Mouse (Mus musculus) kidney, embryonic 14.5 days (tissue): Measurements from ENCODE around the gene Musk. TPM values are rescaled to one million over a fixed set of nuclear protein-coding genes. Genes with fewer than 3 reads are reported as not detected.
A peak's percentile ranks its signal among the peaks of the same experiment; 100 is the strongest.

Experiments
- ATAC-seq: fragments of 200-750 bp; cut with Nextera tagmentation; 2 replicates; pipeline ENCODE4 v1.8.0; 2017; ENCODE audit warnings: moderate number of reproducible peaks, mild to moderate bottlenecking, moderate TSS enrichment, moderate library complexity; ENCODE audit not compliant: low FRiP score, low TSS enrichment
- H3K27ac ChIP-seq: fragments of 300-500 bp; sonication (generic); 2 replicates; pipeline ENCODE4 v1.5.1; 2014; ENCODE audit warnings: low read depth, mild to moderate bottlenecking, low read length, moderate library complexity, mixed read lengths
- H3K27me3 ChIP-seq: fragments of 300-500 bp; sonication (generic); 2 replicates; pipeline ENCODE4 v1.6.1; 2014; ENCODE audit warnings: mild to moderate bottlenecking, low read length; ENCODE audit not compliant: control insufficient read depth, insufficient read depth
- H3K36me3 ChIP-seq: fragments of 300-500 bp; sonication (generic); 2 replicates; pipeline ENCODE4 v1.6.1; 2014; ENCODE audit warnings: low read length, mixed read lengths; ENCODE audit not compliant: control insufficient read depth, insufficient read depth
- H3K4me1 ChIP-seq: fragments of 300-500 bp; sonication (generic); 2 replicates; pipeline ENCODE4 v1.6.1; 2014; ENCODE audit warnings: low read length, mixed read lengths; ENCODE audit not compliant: control insufficient read depth, insufficient read depth
- H3K4me2 ChIP-seq: fragments of 300-500 bp; sonication (generic); replicated peaks from 2 replicates; pipeline ENCODE4 v1.6.1; 2014; ENCODE audit warnings: low read depth, mild to moderate bottlenecking, low read length
- H3K4me3 ChIP-seq: fragments of 300-500 bp; sonication (generic); 2 replicates; pipeline ENCODE4 v1.5.1; 2014; ENCODE audit warnings: mild to moderate bottlenecking, low read length
- H3K9ac ChIP-seq: fragments of 300-500 bp; sonication (generic); 2 replicates; pipeline ENCODE4 v1.6.1; 2014; ENCODE audit warnings: low read depth, mild to moderate bottlenecking, low read length, moderate library complexity
- H3K9me3 ChIP-seq: fragments of 300-500 bp; sonication (generic); 2 replicates; pipeline ENCODE4 v1.6.1; 2016; ENCODE audit warnings: low read length; ENCODE audit not compliant: control insufficient read depth
- WGBS: fragments of 180-500 bp; shearing (Covaris S2); extraction: QIAGEN DNeasy Blood & Tissue Kit; methylation state at CpG from one replicate; pipeline ENCODE4 v1.1.7; 2014; 5-methylcytosine and 5-hydroxymethylcytosine counted together
- polyA plus RNA-seq: library from polyadenylated mRNA; unstranded; fragments of >200 nt; fragmentation: Nextera tagmentation; extraction: Ambion mirVana; gene quantifications from 2 replicates; pipeline ENCODE4 v1.2.1, GENCODE M21; 2014

Gene Musk
- polyA plus RNA-seq, 1 experiment from 2014 or later: 0.14 TPM

DNA sequence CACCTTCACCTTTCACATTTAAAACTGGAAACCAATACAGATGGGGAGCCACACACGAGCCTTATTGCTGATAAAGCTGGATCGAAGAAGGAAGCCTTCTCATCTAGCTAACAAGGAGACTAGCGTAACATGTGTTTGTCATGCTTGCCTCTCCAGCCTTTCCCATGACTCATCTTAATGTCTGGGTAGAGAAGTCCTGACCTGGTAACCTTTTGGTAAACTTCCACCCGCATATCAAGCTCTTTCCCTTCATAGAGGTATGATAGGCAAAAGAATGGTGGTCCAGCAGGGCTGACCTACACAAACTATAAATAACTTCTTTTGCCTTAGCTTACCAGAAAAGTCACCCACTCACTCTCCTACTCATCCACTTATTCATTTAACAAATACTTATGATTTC lies 44.3 kb downstream of the Musk start:
- no peaks in the 10 kb centered on the region for H3K9me3 ChIP-seq
- H3K27me3 ChIP-seq: no peaks in the 10 kb centered on the region
- WGBS: 87% methylated on average over 4 of the region's 4 CpGs
- no peaks in the 10 kb centered on the region for H3K4me1 ChIP-seq
- H3K27ac ChIP-seq: no peak overlapping the region
- no peak overlapping the region for H3K9ac ChIP-seq
- H3K36me3 ChIP-seq: no peaks in the 10 kb centered on the region
- H3K4me2 ChIP-seq: no peak overlapping the region
- H3K4me3 ChIP-seq: no peak overlapping the region
- no peak for ATAC-seq

DNA sequence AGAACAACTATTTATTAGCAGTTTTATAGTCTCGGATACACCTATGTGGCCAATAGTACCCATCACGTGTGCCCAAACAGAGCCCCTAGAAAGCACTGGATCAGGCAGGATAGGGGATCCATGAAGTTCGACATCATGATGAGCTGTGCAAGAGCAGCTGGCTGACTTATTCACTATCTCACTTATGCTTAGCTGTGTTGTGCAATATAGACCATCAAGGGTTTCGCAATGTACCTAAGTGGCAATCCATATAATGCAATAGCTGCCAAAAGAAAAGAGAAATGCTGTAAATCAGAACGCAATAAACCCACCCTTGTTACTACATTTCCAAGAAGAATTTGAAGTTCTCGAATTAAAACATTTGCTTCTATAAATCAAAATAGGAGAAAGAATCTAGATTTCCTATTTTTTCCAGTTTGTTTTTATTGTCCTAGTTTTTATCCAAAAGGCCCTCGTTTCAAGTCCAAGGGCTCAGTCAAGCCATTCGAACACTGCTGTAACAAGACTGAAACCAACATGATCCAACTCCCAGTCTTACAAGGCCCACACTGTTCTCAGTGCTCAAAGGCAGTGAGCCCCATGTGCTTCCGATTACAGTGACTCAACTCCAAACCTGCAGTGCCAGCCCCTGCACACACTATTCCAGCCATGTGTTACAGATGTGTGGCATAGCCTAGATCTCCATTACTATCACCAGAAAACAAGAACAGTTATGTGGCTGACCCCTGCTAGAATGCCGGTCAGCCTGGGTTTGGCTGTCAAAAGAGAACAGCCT lies 45.3 kb downstream of the Musk start:
- Histone ChIP-seq H3K27ac (no peak overlapping the region), H3K4me3 (no peak overlapping the region), H3K36me3 (no peaks in the 10 kb centered on the region), H3K9ac (no peak overlapping the region), H3K9me3 (no peaks in the 10 kb centered on the region), H3K4me1 (no peaks in the 10 kb centered on the region), H3K4me2 (no peak overlapping the region), H3K27me3 (no peaks in the 10 kb centered on the region)
- ATAC-seq: no peak
- 85% methylated on average over 10 of the region's 10 CpGs for WGBS

DNA sequence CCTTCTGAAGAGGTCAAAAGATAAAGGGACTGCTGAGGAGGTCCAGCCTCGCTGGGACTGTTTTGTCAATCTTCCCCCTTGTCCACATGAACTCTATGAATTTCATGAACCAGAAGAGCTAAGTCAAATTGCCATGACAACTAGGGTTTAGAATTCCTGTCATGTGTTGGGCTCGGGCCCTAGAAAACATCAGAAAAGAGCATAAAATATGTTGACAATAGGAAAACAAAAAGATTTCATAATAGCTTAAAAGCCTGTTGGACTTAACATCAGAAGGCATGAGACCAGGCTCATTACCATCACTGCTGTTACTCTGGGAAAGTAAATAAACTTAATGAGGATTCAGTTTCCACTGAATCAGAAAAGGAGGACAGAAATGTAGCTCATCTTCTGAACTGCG lies 46.6 kb downstream of the Musk start:
- H3K27ac ChIP-seq: no peak overlapping the region

GRCm38 (mm10) chr4:58336227-58336626 lies 50.5 kb downstream of the Musk start:
- no peaks in the 10 kb centered on the region for H3K27me3 ChIP-seq
- 81% methylated on average over 2 of the region's 2 CpGs for WGBS
- no peaks in the 10 kb centered on the region for H3K9me3 ChIP-seq
- H3K4me1 ChIP-seq: no peaks in the 10 kb centered on the region
- no peak overlapping the region for H3K4me2 ChIP-seq
- no peak overlapping the region for H3K27ac ChIP-seq
- no peak overlapping the region for H3K4me3 ChIP-seq
- no peaks in the 10 kb centered on the region for H3K36me3 ChIP-seq
- no peak for ATAC-seq
- no peak overlapping the region for H3K9ac ChIP-seq

More for the DNA sequence above, 46.6 kb downstream of the Musk start:
- Histone ChIP-seq H3K4me2 (no peak overlapping the region), H3K4me3 (no peak overlapping the region), H3K9ac (no peak overlapping the region), H3K36me3 (no peaks in the 10 kb centered on the region), H3K9me3 (no peaks in the 10 kb centered on the region), H3K27me3 (no peaks in the 10 kb centered on the region), H3K4me1 (no peaks in the 10 kb centered on the region)
- WGBS: 20% methylated on average over 3 of the region's 3 CpGs
- ATAC-seq: peak; percentile 60; the same call in 1 of the 2 replicates

GRCm38 (mm10) chr4:58339226-58339625 lies 53.5 kb downstream of the Musk start:
- Histone ChIP-seq H3K9ac (no peak overlapping the region), H3K36me3 (no peaks in the 10 kb centered on the region), H3K4me2 (no peak overlapping the region), H3K27ac (no peak overlapping the region), H3K4me1 (no peaks in the 10 kb centered on the region), H3K4me3 (no peak overlapping the region), H3K27me3 (no peaks in the 10 kb centered on the region), H3K9me3 (no peaks in the 10 kb centered on the region)
- 41% methylated on average over 3 of the region's 3 CpGs for WGBS
- no peak for ATAC-seq

DNA sequence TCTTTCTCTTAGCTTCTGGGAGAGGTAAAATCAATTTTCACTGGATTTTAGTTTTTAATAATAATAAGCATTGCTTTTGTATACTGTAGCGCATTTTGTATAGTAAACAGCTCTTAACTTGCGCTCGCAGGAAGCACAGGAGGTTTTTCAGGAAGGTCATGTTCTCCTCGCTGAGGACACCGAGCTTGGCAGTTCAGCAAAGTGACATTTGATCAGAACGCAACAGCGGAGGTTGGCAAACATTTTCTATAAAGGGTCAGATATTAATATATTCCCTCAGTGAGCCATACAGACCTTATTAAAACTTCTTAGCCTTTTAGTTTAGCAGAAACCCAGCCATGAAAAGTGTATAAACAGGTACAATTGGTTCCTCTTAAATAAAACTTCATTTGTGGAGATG lies 64.4 kb downstream of the Musk start:
- no peak overlapping the region for H3K27ac ChIP-seq
- WGBS: 87% methylated on average over 7 of the region's 7 CpGs
- H3K4me1 ChIP-seq: no peaks in the 10 kb centered on the region
- no peaks in the 10 kb centered on the region for H3K36me3 ChIP-seq
- no peak overlapping the region for H3K9ac ChIP-seq
- H3K4me3 ChIP-seq: no peak overlapping the region
- H3K4me2 ChIP-seq: no peak overlapping the region
- H3K27me3 ChIP-seq: no peaks in the 10 kb centered on the region
- ATAC-seq: no peak
- H3K9me3 ChIP-seq: no peaks in the 10 kb centered on the region

DNA sequence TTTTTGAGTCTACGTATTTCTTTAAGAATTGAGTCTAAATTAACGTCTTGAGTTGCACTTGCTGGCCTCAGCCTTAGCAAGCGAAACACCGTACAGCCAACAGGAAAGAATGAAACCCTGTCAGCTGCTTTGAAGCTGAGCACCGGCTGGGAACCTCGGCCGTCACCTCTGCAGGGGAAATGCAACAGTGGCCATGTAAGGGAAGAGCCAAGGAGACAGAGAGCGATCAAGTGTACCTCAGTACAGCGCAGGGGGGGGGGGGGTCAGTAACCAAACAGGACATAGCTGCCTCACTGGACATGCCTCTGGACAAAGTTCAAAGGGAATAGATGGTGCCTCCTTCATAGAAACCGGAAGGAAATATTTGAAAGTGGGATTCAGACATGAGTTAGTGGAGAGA lies 65.4 kb downstream of the Musk start:
- H3K27me3 ChIP-seq: no peaks in the 10 kb centered on the region
- H3K9ac ChIP-seq: no peak overlapping the region
- WGBS: 34% methylated on average over 10 of the region's 10 CpGs
- ATAC-seq: 0 out of 2 replicates have a peak, but pooled peaks have one; percentile 57
- no peak overlapping the region for H3K27ac ChIP-seq
- H3K9me3 ChIP-seq: no peaks in the 10 kb centered on the region
- no peak overlapping the region for H3K4me2 ChIP-seq
- H3K4me1 ChIP-seq: no peaks in the 10 kb centered on the region
- no peak overlapping the region for H3K4me3 ChIP-seq
- H3K36me3 ChIP-seq: no peaks in the 10 kb centered on the region

DNA sequence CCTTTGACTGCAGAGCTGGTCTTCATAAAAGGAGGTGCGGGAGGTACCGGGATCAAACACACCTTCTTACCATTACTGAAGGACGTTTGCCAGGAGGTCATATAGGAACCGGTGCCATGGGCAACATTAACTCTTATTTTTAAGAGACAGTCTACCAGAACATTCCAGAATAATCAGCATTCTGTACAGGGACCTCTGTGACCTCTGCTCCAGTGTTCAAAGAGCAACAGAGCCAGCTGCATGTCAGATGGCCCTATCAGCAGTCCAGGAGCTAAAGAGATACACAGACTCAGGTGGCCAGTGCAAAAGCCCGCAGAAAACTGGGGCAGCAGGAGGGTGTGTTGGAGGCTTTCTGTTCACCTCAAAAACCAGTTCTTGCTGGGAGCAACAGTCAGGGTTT lies 65.8 kb downstream of the Musk start:
- 74% methylated on average over 5 of the region's 5 CpGs for WGBS
- H3K4me2 ChIP-seq: no peak overlapping the region
- ATAC-seq: no peak

GRCm38 (mm10) chr4:58358996-58359395 lies 73.2 kb downstream of the Musk start:
- Histone ChIP-seq H3K9me3 (no peaks in the 10 kb centered on the region), H3K27me3 (no peaks in the 10 kb centered on the region), H3K36me3 (no peaks in the 10 kb centered on the region), H3K4me2 (no peak overlapping the region), H3K4me1 (no peaks in the 10 kb centered on the region), H3K9ac (no peak overlapping the region), H3K27ac (no peak overlapping the region), H3K4me3 (no peak overlapping the region)
- ATAC-seq: no peak
- WGBS: 86% methylated on average over 4 of the region's 4 CpGs

More for the DNA sequence above, 65.8 kb downstream of the Musk start:
- Histone ChIP-seq H3K27me3 (no peaks in the 10 kb centered on the region), H3K4me3 (no peak overlapping the region), H3K9ac (no peak overlapping the region), H3K27ac (no peak overlapping the region), H3K4me1 (no peaks in the 10 kb centered on the region), H3K9me3 (no peaks in the 10 kb centered on the region), H3K36me3 (no peaks in the 10 kb centered on the region)
